Mouse (Mus musculus): ENCODE results near the gene Cldn4.

The Cldn4 gene

GRCm38 (mm10) chr5:134929988-134930387 lies 16.7 kb downstream of the Cldn4 start:
- DNase-seq, result no peak

GRCm38 (mm10) chr5:134926726-134927125 lies 20.0 kb downstream of the Cldn4 start:
- DNase-seq, result no peak

- DNase-seq, result no peak
These were observed 23.6 kb downstream of the Cldn4 start for GRCm38 (mm10) chr5:134923141-134923540.

- DNase-seq, result no peak
These were observed 25.6 kb downstream of the Cldn4 start for GRCm38 (mm10) chr5:134921106-134921505.

GRCm38 (mm10) chr5:134920106-134920687 lies 26.5 kb downstream of the Cldn4 start:
- no peak for DNase-seq

GRCm38 (mm10) chr5:134919097-134919496 lies 27.6 kb downstream of the Cldn4 start:
- no peak for DNase-seq

GRCm38 (mm10) chr5:134918071-134918832 lies 28.5 kb downstream of the Cldn4 start:
- DNase-seq, result peak; percentile 67

- no peak for DNase-seq
These were observed 31.4 kb downstream of the Cldn4 start, which contains the start of gene Cldn13 for GRCm38 (mm10) chr5:134915311-134915710. TSS of gene Cldn13 (minus strand) at chr5:134915526.

- no peak for DNase-seq
These were observed 32.2 kb downstream of the Cldn4 start for GRCm38 (mm10) chr5:134914510-134914909.

GRCm38 (mm10) chr5:134913753-134914152 lies 33.0 kb downstream of the Cldn4 start:
- DNase-seq, result no peak

- DNase-seq, result no peak
These were observed 33.4 kb downstream of the Cldn4 start for GRCm38 (mm10) chr5:134913352-134913751.

GRCm38 (mm10) chr5:134911901-134912300 lies 34.8 kb downstream of the Cldn4 start:
- no peak for DNase-seq

- peak; percentile 95 for DNase-seq
These were observed 39.6 kb downstream of the Cldn4 start for GRCm38 (mm10) chr5:134907135-134907534.

GRCm38 (mm10) chr5:134906633-134907032 lies 40.1 kb downstream of the Cldn4 start, which contains the start of gene Tmem270:
TSS of gene Tmem270 (minus strand) at chr5:134906733.
- no peak for DNase-seq

GRCm38 (mm10) chr5:134901644-134902027 lies 45.1 kb downstream of the Cldn4 start:
- DNase-seq, result no peak

- DNase-seq, result peak; percentile 51
These were observed 45.6 kb downstream of the Cldn4 start for GRCm38 (mm10) chr5:134901012-134901643.

GRCm38 (mm10) chr5:134897596-134897995 lies 49.1 kb downstream of the Cldn4 start:
- no peak for DNase-seq

GRCm38 (mm10) chr5:134896965-134897364 lies 49.8 kb downstream of the Cldn4 start:
- DNase-seq, result no peak

- no peak for DNase-seq
These were observed 51.4 kb downstream of the Cldn4 start for GRCm38 (mm10) chr5:134895291-134895690.

Measured in kidney, adult 18-20 months (tissue).